Mouse (Mus musculus) brain, embryonic 14.5 days (tissue): ENCODE results near the gene Flrt3.

Source experiments
- CTCF ChIP-seq: fragments of 200-500 bp; IDR thresholded peaks from 2 replicates; pipeline ENCODE4 v1.5.1; 2012; ENCODE audit warnings: inconsistent platforms, mild to moderate bottlenecking, moderate library complexity, borderline replicate concordance; ENCODE audit not compliant: insufficient read depth, insufficient read length; ENCODE audit errors: extremely low read depth
- POLR2A ChIP-seq: fragments of 200-500 bp; IDR thresholded peaks from 2 replicates; pipeline ENCODE4 v1.6.1; 2012; ENCODE audit warnings: mild to moderate bottlenecking, inconsistent platforms, borderline replicate concordance; ENCODE audit not compliant: poor library complexity, insufficient read depth, insufficient read length, severe bottlenecking; ENCODE audit errors: extremely low read depth

DNA sequence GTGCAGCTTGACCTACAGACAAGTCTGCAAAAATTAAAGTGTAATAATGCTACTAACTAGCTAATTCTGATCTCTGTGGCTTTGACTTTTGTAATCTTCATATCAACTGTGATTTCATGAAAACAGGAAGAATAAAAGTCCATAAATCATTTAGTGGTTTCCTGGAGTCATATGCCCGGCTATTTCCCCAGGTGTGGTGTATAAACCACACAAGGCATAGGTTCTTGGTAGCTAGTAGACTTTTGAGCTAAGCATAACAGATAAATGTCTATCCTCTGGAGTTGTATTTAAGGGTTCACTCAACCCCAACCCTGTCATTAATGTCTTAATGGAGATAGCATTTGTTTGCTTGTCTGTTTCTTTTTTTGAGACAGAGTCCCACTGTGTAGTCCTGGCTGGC is 20.1 kb upstream of the Flrt3 start:
- no peak for TF ChIP-seq POLR2A
- no peak for TF ChIP-seq CTCF
